Mouse (Mus musculus): Measurements from ENCODE around the gene Nob1. TPM values are rescaled to one million over a fixed set of nuclear protein-coding genes. Genes with fewer than 3 reads are reported as not detected.

Nob1 gene
- 95.3 and 96.4 TPM in 2 replicates for polyA plus RNA-seq (2015; fragmentation: Nextera tagmentation; extraction: Ambion mirVana)

DNA sequence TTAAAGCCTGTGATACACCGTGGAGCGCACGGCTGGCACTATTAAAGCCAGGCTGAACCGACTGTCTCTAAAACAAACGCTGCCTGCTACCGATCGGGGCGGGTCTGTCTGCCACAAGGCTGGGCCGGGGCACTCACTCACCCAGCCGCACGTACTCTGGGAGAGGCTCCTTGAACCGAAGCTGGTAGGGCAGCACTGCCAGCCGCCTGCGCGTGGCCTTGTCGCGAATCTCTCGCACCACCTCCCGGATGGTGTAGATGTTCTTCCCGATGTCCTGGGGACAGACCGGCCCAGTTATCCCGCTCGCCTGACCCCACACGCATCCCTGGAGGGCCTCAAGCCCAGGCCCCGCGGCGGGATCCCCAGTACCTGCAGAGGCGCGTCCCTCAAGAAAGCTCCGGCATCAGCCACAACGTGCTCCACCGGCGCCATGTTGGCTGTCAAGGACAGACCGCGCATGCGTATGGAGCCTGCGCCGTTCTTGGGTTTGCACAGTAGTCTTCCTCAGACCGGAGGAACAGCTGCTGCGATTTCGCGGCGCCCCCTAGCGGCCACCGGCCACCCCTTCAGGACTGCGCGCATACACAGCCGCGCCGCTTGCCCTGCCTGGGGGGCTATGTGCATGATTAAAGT, at the start of gene Nob1:
Gene Nob1 (minus strand): TSS at position 455 of the 633 bp plus-strand sequence.
- Histone ChIP-seq H3K4me1 (peaks cover 14% of the 10 kb centered on the region), H3K4me3 (peak within 1 kb of the TSS; percentile 78), H3K9me3 (no peaks in the 10 kb centered on the region), H3K27ac (peak within 1 kb of the TSS; percentile 17; the same call in 1 of the 2 replicates), H3K4me2 (replicated peaks) (peak within 1 kb of the TSS; percentile 87), H3K36me3 (peaks cover 36% of the 10 kb centered on the region), H3K27me3 (no peaks in the 10 kb centered on the region), H3K9ac (peak within 1 kb of the TSS; percentile 85)
- under 1% methylated on average over 50 of the region's 50 CpGs for WGBS
- ATAC-seq (ENCODE audit: low FRiP score, low read depth), result peak; percentile 99

DNA sequence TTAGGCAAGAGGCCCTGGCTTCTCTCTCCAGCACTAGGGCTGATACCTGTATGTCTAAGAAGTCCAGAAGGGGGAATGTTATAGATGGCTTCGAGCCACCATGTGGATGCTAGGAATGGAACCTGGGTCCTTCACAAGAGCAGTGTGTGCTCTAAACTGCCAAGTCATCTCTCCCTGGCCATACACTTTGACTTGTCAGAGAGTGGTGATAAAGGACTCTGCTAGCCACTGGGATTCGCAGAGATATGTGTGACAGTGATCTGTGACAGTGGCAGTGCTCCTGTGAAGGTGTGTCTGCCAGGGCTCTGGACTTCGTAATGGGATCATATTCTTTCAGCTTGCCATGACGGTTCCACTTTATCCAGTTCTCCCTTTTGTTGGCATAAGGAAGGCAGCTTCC, 48.5 kb upstream of the Nob1 start:
- Histone ChIP-seq H3K27ac (peak overlapping the region; percentile 93), H3K4me2 (replicated peaks) (0 out of 2 replicates have a peak overlapping the region, but pooled peaks have one; percentile 4), H3K9ac (no peak overlapping the region; the same call in 1 of the 2 replicates), H3K36me3 (peaks cover 14% of the 10 kb centered on the region), H3K9me3 (no peaks in the 10 kb centered on the region), H3K4me3 (no peak overlapping the region), H3K27me3 (no peaks in the 10 kb centered on the region), H3K4me1 (peaks cover 47% of the 10 kb centered on the region)
- ATAC-seq (ENCODE audit: low FRiP score, low read depth), result no peak
- WGBS, result 83% methylated on average over 4 of the region's 4 CpGs

DNA sequence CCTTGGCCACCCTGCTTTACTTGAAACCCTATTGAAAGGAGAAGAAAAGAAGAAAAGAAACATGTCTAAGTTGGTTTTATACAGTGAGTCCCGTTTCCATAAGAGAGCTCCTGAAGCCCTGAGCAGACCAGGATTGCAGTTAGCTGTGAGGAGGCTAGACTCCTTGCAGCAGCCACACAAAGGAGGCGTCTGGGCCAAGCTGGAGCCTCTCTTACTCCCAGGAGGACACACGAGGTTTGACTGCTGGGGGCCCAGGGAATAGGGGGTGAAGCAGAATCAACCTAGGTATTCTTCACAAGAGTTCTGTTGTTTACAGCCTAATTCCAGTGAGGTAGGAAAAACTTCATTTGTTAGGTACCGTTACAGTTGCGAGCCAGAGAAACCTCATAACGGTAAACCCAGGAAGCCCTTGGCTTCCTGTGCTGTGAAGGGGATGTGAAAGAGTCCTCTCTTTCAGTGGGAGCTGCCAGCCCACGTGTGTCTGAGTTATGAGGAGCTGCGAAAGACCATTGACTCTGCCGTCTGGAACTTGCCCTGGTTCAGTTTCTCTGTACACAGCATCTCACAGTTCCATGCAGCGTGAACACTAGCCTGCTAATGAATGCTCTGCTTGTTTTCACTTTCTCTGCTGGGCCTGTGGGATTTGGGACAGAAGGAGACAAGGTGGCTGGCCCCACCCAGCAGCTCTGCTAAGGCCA, 47.7 kb upstream of the Nob1 start:
- 33% methylated on average over 10 of the region's 10 CpGs for WGBS
- no peaks in the 10 kb centered on the region for H3K27me3 ChIP-seq
- peak; percentile 87 for ATAC-seq (ENCODE audit: low FRiP score, low read depth)
- H3K4me1 ChIP-seq, result peaks cover 55% of the 10 kb centered on the region
- H3K4me2 ChIP-seq (replicated peaks), result no peak overlapping the region
- H3K36me3 ChIP-seq, result peaks cover 15% of the 10 kb centered on the region
- H3K27ac ChIP-seq, result peak overlapping the region; percentile 93
- no peak overlapping the region for H3K4me3 ChIP-seq
- no peaks in the 10 kb centered on the region for H3K9me3 ChIP-seq
- 0 out of 2 replicates have a peak overlapping the region, but pooled peaks have one; percentile 14 for H3K9ac ChIP-seq

GRCm38 (mm10) chr8:107470302-107470701, 45.5 kb upstream of the Nob1 start:
- Histone ChIP-seq H3K9ac (no peak overlapping the region), H3K9me3 (no peaks in the 10 kb centered on the region), H3K4me2 (replicated peaks) (no peak overlapping the region), H3K4me3 (no peak overlapping the region), H3K4me1 (peaks cover 59% of the 10 kb centered on the region), H3K36me3 (peaks cover 14% of the 10 kb centered on the region), H3K27ac (peak overlapping the region; percentile 93), H3K27me3 (no peaks in the 10 kb centered on the region)
- 63% methylated on average over 5 of the region's 5 CpGs for WGBS
- no peak for ATAC-seq (ENCODE audit: low FRiP score, low read depth)

GRCm38 (mm10) chr8:107468811-107469302, 44.0 kb upstream of the Nob1 start:
- ATAC-seq (ENCODE audit: low FRiP score, low read depth), result peak; percentile 55; the same call in 1 of the 2 replicates
- Histone ChIP-seq H3K27ac (peak overlapping the region; percentile 93), H3K4me3 (no peak overlapping the region), H3K9me3 (no peaks in the 10 kb centered on the region), H3K9ac (no peak overlapping the region), H3K36me3 (peaks cover 11% of the 10 kb centered on the region), H3K4me2 (replicated peaks) (peak overlapping the region; percentile 17; the same call in 1 of the 2 replicates), H3K4me1 (peaks cover 57% of the 10 kb centered on the region), H3K27me3 (no peaks in the 10 kb centered on the region)
- 17% methylated on average over 8 of the region's 8 CpGs for WGBS

- H3K9me3 ChIP-seq, result no peaks in the 10 kb centered on the region
- peaks cover 27% of the 10 kb centered on the region for H3K36me3 ChIP-seq
- no peak overlapping the region for H3K4me3 ChIP-seq
- ATAC-seq (ENCODE audit: low FRiP score, low read depth), result no peak
- peaks cover 39% of the 10 kb centered on the region for H3K4me1 ChIP-seq
- 92% methylated on average over 5 of the region's 5 CpGs for WGBS
- no peaks in the 10 kb centered on the region for H3K27me3 ChIP-seq
- H3K4me2 ChIP-seq (replicated peaks), result no peak overlapping the region
- H3K9ac ChIP-seq, result no peak overlapping the region
- peak overlapping the region; percentile 93; the same call in 1 of the 2 replicates for H3K27ac ChIP-seq
Measured at GRCm38 (mm10) chr8:107466642-107467041, 41.8 kb upstream of the Nob1 start.

GRCm38 (mm10) chr8:107465332-107465990, 40.6 kb upstream of the Nob1 start:
- H3K36me3 ChIP-seq, result peaks cover 39% of the 10 kb centered on the region

GRCm38 (mm10) chr8:107462423-107462822, 37.6 kb upstream of the Nob1 start:
- Histone ChIP-seq H3K9me3 (no peaks in the 10 kb centered on the region), H3K36me3 (peaks cover 48% of the 10 kb centered on the region), H3K27me3 (no peaks in the 10 kb centered on the region), H3K9ac (no peak overlapping the region), H3K4me2 (replicated peaks) (no peak overlapping the region), H3K27ac (no peak overlapping the region), H3K4me3 (no peak overlapping the region), H3K4me1 (peaks cover 15% of the 10 kb centered on the region; the same call in 1 of the 2 replicates)
- 70% methylated on average over 5 of the region's 5 CpGs for WGBS
- no peak for ATAC-seq (ENCODE audit: low FRiP score, low read depth)

More at GRCm38 (mm10) chr8:107465332-107465990, 40.6 kb upstream of the Nob1 start:
- WGBS, result 32% methylated on average over 3 of the region's 3 CpGs
- Histone ChIP-seq H3K27me3 (no peaks in the 10 kb centered on the region), H3K4me2 (replicated peaks) (no peak overlapping the region), H3K9me3 (no peaks in the 10 kb centered on the region), H3K4me3 (no peak overlapping the region), H3K4me1 (peaks cover 34% of the 10 kb centered on the region), H3K27ac (peak overlapping the region; percentile 82), H3K9ac (no peak overlapping the region)
- ATAC-seq (ENCODE audit: low FRiP score, low read depth), result peak; percentile 60

GRCm38 (mm10) chr8:107458281-107458680, 33.4 kb upstream of the Nob1 start:
- no peak overlapping the region for H3K4me3 ChIP-seq
- peaks cover 51% of the 10 kb centered on the region for H3K36me3 ChIP-seq
- H3K27me3 ChIP-seq, result no peaks in the 10 kb centered on the region
- no peak overlapping the region for H3K4me2 ChIP-seq (replicated peaks)
- peak overlapping the region; percentile 88 for H3K27ac ChIP-seq
- peak overlapping the region; percentile 19; the same call in 1 of the 2 replicates for H3K9ac ChIP-seq
- WGBS, result 74% methylated on average over 6 of the region's 6 CpGs
- H3K4me1 ChIP-seq, result peaks cover 19% of the 10 kb centered on the region; the same call in 1 of the 2 replicates
- H3K9me3 ChIP-seq, result no peaks in the 10 kb centered on the region
- ATAC-seq (ENCODE audit: low FRiP score, low read depth), result peak; percentile 84

DNA sequence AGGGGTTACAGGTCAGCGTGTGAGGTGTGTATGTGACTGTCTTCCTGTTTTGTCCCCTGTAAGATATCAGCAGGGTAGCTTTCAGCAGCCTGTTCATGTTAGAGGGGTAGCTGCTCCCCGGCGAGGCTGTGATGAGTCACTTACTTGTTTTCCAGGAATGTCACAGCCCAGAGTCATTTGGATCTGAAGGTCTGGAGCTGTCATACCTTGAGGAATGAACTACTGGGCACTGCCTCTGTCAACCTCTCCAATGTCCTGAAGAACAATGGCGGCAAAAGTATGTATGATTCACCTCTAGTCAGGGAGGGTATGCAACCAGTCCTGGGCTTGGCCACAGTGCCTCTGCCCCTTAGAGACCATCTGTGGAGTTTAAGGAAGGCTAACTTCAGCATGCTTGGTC, 32.9 kb upstream of the Nob1 start:
- Histone ChIP-seq H3K4me2 (replicated peaks) (no peak overlapping the region), H3K4me1 (peaks cover 19% of the 10 kb centered on the region; the same call in 1 of the 2 replicates), H3K4me3 (no peak overlapping the region), H3K36me3 (peaks cover 55% of the 10 kb centered on the region), H3K27me3 (no peaks in the 10 kb centered on the region), H3K9ac (0 out of 2 replicates have a peak overlapping the region, but pooled peaks have one; percentile 19), H3K27ac (peak overlapping the region; percentile 88), H3K9me3 (no peaks in the 10 kb centered on the region)
- no peak; the same call in 1 of the 2 replicates for ATAC-seq (ENCODE audit: low FRiP score, low read depth)
- WGBS, result 84% methylated on average over 4 of the region's 4 CpGs

DNA sequence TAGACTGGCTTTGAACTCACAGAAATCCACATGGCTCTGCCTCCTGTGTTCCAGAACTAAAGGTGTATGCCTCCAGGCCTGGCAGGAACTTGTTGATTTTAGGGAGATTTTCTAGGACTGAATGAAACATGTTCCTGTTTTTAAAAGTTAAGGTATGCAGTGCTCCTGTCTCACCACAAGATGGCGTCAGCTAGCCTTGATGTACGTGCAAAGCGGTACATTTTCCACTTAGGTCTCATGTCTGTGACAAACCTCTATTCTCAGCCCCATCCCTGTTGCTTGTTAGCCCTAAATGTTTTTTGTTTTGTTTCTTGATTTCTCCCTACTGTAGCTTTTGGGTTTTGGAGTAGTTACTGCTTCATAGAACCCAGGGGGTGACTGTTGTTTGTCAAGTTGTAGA, 30.4 kb upstream of the Nob1 start:
- no peaks in the 10 kb centered on the region for H3K27me3 ChIP-seq
- ATAC-seq (ENCODE audit: low FRiP score, low read depth), result peak; percentile 45; the same call in 1 of the 2 replicates
- H3K27ac ChIP-seq, result peak overlapping the region; percentile 39; the same call in 1 of the 2 replicates
- H3K36me3 ChIP-seq, result peaks cover 36% of the 10 kb centered on the region
- H3K9ac ChIP-seq, result no peak overlapping the region
- H3K4me1 ChIP-seq, result peaks cover 17% of the 10 kb centered on the region; the same call in 1 of the 2 replicates
- H3K4me2 ChIP-seq (replicated peaks), result no peak overlapping the region
- no peak overlapping the region for H3K4me3 ChIP-seq
- 7% methylated on average over 3 of the region's 3 CpGs for WGBS
- no peaks in the 10 kb centered on the region for H3K9me3 ChIP-seq

Measured in limb, embryonic 13.5 days (tissue).